Comparison of ENCODE assay signal across 19 mouse cellular contexts in genomic region chr5:75847341-75847740, GRCm38 (mm10).
"Had no signal": no experiment of that assay in that cellular context is flagged by ENCODE, and none has a peak within 500 bp of the region (broad histone marks: within the 10 kb centered on the region; RNA-seq: fewer than 3 reads in every experiment).

No protein-coding gene starts in this region.

- H3K4me2 ChIP-seq: lung, embryonic 14.5 days; midbrain, embryonic 12.5 days; neural tube, embryonic 13.5 days; neural tube, embryonic 15.5 days had no signal

- ATAC-seq: midbrain, embryonic 16.5 days had no signal

- H3K36me3 ChIP-seq: midbrain, embryonic 10.5 days; midbrain, embryonic 12.5 days; neural tube, embryonic 13.5 days; neural tube, embryonic 15.5 days had no signal

- H3K9me3 ChIP-seq: midbrain, embryonic 10.5 days; midbrain, embryonic 12.5 days; neural tube, embryonic 13.5 days; neural tube, embryonic 15.5 days had no signal

- H3K27me3 ChIP-seq: neural tube, embryonic 13.5 days; neural tube, embryonic 15.5 days had no signal

- H3K4me3 ChIP-seq: midbrain, embryonic 10.5 days; midbrain, embryonic 12.5 days; myocyte; neural tube, embryonic 13.5 days; neural tube, embryonic 15.5 days had no signal

- H3K9ac ChIP-seq: lung, embryonic 14.5 days; midbrain, embryonic 12.5 days; neural tube, embryonic 13.5 days; neural tube, embryonic 15.5 days had no signal

- DNase-seq: lung, adult 18-20 months; lung, embryonic 14.5 days; lung, postnatal 10 days; lung, postnatal 4 days; midbrain, embryonic 14.5 days; retina, postnatal 1 day; right cerebral cortex, adult 18-20 months; right cerebral cortex, postnatal 25 days; right cerebral cortex, postnatal 4 days; spleen, adult 18-20 months; thymus, adult 18-20 months; thymus, postnatal 14 days; thymus, postnatal 36 days had no signal

- H3K27ac ChIP-seq: midbrain, embryonic 12.5 days; neural tube, embryonic 13.5 days; neural tube, embryonic 15.5 days had no signal
